Mouse (Mus musculus) neural tube, embryonic 11.5 days (tissue): ENCODE measurements around the gene Ankrd53. TPM values are rescaled to one million over a fixed set of nuclear protein-coding genes. Genes with fewer than 3 reads are reported as not detected.
"Not testable (repeated sequence)": the region's sequence is repeated elsewhere in the genome, so short reads cannot be mapped to it uniquely, and the experiment has no call there.

ENCODE experiments used
- ATAC-seq: fragments of 200-750 bp; cut with Nextera tagmentation; 2 replicates; pipeline ENCODE4 v1.8.0; 2017; ENCODE audit warnings: moderate number of reproducible peaks, mild to moderate bottlenecking, moderate TSS enrichment, moderate library complexity; ENCODE audit not compliant: insufficient read depth, low FRiP score, low TSS enrichment
- DNase-seq: peaks from one replicate; pipeline ENCODE4 v3.0.0-alpha.2; 2015; ENCODE audit warnings: low spot score
- H3K27ac ChIP-seq: fragments of 300-500 bp; sonication (generic); 2 replicates; pipeline ENCODE4 v1.5.1; 2014; ENCODE audit warnings: low read depth, mild to moderate bottlenecking, low read length
- H3K27me3 ChIP-seq: fragments of 300-500 bp; sonication (generic); 2 replicates; pipeline ENCODE4 v1.6.1; 2014; ENCODE audit warnings: mild to moderate bottlenecking, low read length, mixed read lengths; ENCODE audit not compliant: control insufficient read depth, insufficient read depth
- H3K36me3 ChIP-seq: fragments of 300-500 bp; sonication (generic); 2 replicates; pipeline ENCODE4 v1.6.1; 2014; ENCODE audit warnings: mild to moderate bottlenecking, low read length, moderate library complexity, mixed read lengths; ENCODE audit not compliant: control insufficient read depth, insufficient read depth
- H3K4me1 ChIP-seq: fragments of 300-500 bp; sonication (generic); 2 replicates; pipeline ENCODE4 v1.6.1; 2014; ENCODE audit warnings: low read length, mixed read lengths; ENCODE audit not compliant: control insufficient read depth, insufficient read depth
- H3K4me2 ChIP-seq: fragments of 300-500 bp; sonication (generic); 2 replicates; pipeline ENCODE4 v1.6.1; 2014; ENCODE audit warnings: low read depth, mild to moderate bottlenecking, moderate library complexity
- H3K4me3 ChIP-seq: fragments of 300-500 bp; sonication (generic); 2 replicates; pipeline ENCODE4 v1.5.1; 2014; ENCODE audit warnings: low read depth, low read length
- H3K9ac ChIP-seq: fragments of 300-500 bp; sonication (generic); 2 replicates; pipeline ENCODE4 v1.6.1; 2014; ENCODE audit warnings: mild to moderate bottlenecking, low read length
- H3K9me3 ChIP-seq: fragments of 300-500 bp; sonication (generic); 2 replicates; pipeline ENCODE4 v1.6.1; 2016; ENCODE audit warnings: low read length; ENCODE audit not compliant: control insufficient read depth
- WGBS: fragments of 180-500 bp; shearing (Covaris S2); extraction: QIAGEN DNeasy Blood & Tissue Kit; methylation state at CpG from one replicate; pipeline ENCODE4 v1.1.7; 2014; 5-methylcytosine and 5-hydroxymethylcytosine counted together
- polyA plus RNA-seq: library from polyadenylated mRNA; unstranded; fragments of >200 nt; fragmentation: Nextera tagmentation; extraction: Ambion mirVana; gene quantifications from 2 replicates; pipeline ENCODE4 v1.2.1, GENCODE M21; 2014

Gene Ankrd53
- polyA plus RNA-seq, 1 experiment from 2014 or later = not detected

DNA sequence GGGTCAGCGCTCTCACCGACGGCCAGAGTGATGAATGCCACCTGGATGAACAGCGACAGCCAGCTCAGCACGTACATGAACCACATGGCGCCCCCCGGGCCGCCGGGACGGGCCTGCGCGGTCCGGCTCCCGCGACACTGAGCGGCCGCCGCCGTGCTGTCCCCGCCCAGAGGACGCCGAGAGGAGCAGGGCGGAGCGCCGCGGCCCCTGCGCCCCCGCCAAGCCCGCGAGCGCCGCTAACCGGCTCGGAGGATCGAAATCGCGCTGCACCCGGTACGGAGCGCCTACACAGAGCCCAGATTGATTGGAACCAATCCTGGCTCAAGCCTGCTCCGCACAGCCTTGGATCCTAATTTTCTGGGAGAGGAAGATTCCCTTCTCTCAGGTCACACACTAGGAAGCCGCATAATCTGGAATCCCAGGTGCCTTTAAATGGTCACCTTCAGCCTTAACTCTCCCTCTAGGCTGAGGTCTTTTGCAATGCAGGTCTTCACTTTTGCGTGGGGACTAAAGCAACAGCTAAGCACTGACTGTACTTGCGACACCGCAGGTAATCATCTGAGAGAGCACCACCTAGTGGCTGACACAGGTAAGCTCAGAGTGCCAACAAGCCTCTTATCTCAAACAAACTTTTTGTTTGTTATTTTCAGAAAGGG lies 13.3 kb downstream of the Ankrd53 start, which contains the start of gene Tex261:
Gene Tex261 (minus strand): TSS at position 176 of the 656 bp plus-strand sequence.
- peak; percentile 90 for ATAC-seq
- DNase-seq = peak; percentile 93
- Histone ChIP-seq H3K27ac (peak within 1 kb of the TSS; percentile 75), H3K36me3 (peaks cover 2% of the 10 kb centered on the region; the same call in 1 of the 2 replicates), H3K4me3 (peak within 1 kb of the TSS; percentile 91), H3K9me3 (no peaks in the 10 kb centered on the region), H3K9ac (peak within 1 kb of the TSS; percentile 92), H3K4me1 (peaks cover 11% of the 10 kb centered on the region), H3K27me3 (no peaks in the 10 kb centered on the region), H3K4me2 (peak within 1 kb of the TSS; percentile 81)
- WGBS = under 1% methylated on average over 43 of the region's 45 CpGs

DNA sequence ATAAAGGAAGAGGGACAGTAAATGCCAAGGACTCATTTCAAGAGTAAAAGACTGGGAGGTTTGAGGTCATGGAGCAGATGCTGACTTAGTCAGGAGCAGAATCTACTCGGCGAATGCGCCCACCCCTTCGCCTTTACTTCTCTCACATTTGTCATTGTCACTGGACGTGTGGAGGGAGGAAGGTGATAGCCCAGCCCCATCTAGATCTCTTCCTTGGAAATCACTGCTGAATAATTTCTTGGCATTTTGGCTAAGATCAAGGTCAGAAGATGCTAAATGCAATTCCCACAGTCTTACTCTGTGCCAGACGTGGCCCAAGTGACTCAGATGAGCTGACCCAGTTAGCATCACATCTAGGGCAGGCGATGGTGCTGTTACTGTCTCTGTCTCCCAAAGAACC lies 15.9 kb downstream of the Ankrd53 start:
- H3K9ac ChIP-seq = no peak overlapping the region
- ATAC-seq (no peak), DNase-seq (no peak)
- no peaks in the 10 kb centered on the region for H3K9me3 ChIP-seq
- peaks cover 11% of the 10 kb centered on the region for H3K4me1 ChIP-seq
- H3K4me3 ChIP-seq = no peak overlapping the region
- no peak overlapping the region for H3K4me2 ChIP-seq
- H3K27ac ChIP-seq = no peak overlapping the region
- WGBS = 79% methylated on average over 7 of the region's 7 CpGs
- no peaks in the 10 kb centered on the region for H3K36me3 ChIP-seq
- H3K27me3 ChIP-seq = no peaks in the 10 kb centered on the region

DNA sequence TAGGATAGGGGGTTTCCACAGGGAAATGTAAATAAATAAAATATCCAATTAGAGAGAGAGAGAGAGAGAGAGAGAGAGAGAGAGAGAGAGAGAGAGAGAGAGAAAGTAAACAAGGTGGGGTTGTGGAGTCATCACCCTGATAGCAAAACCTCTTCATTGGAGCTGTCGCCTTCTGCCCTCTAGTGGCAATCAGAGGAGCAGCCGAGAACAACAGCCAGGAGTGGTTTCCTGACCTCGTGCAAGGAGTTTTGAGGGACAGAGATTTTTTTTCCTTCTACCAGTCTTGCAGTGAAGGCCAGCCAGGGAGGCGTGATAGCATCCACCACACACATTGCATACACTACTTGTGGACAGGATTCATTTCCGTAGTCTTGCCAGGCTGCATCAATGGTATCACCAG lies 16.6 kb downstream of the Ankrd53 start:
- Histone ChIP-seq H3K27me3 (no peaks in the 10 kb centered on the region), H3K4me1 (peaks cover 9% of the 10 kb centered on the region), H3K9ac (no peak overlapping the region), H3K4me3 (no peak overlapping the region), H3K9me3 (no peaks in the 10 kb centered on the region), H3K36me3 (no peaks in the 10 kb centered on the region), H3K4me2 (no peak overlapping the region), H3K27ac (no peak overlapping the region)
- ATAC-seq (no peak), DNase-seq (no peak)
- 3% methylated on average over 5 of the region's 5 CpGs for WGBS

DNA sequence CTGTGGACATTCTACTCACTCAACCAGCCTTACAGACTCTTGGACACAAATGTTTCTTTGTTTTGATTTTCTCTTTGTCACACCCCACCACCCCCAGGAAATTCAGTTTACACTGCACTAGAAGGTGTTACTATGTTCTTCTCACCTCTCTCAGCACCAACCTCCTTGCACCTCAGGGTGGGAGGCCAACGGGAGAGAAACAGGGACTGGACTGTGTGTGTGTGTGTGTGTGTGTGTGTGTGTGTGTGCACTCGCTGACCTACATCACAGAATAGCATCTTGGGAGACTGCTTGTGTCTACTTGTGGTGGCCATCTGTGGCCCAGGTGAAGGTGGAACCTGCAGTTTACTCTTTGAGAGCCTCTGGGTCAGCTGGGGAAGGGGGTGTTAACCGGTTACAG lies 24.0 kb downstream of the Ankrd53 start:
- Histone ChIP-seq H3K27me3 (no peaks in the 10 kb centered on the region), H3K9me3 (no peaks in the 10 kb centered on the region), H3K9ac (no peak overlapping the region), H3K4me2 (no peak overlapping the region), H3K36me3 (no peaks in the 10 kb centered on the region), H3K27ac (no peak overlapping the region), H3K4me1 (no peaks in the 10 kb centered on the region; the same call in 1 of the 2 replicates), H3K4me3 (no peak overlapping the region)
- DNase-seq (no peak), ATAC-seq (no peak)
- WGBS = 79% methylated on average over 3 of the region's 3 CpGs

DNA sequence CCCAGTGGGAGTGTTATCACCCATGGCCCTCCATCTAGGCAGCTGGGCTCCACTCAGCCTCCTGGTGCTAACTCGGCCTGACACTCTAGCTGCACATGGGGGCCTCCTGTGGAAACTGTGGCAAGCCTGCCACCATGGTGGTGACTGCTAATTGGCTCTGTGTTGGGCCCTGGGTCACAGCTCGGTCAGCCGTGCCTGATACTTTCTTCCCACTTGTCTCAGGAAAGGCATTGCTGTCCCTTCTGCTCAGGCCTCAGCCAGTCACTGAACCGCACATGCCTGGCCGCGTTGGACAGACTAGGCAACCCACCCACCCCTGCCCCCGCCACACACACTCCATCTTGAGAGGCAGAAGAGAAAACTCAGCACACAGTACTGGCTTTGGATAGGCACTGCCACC lies 26.1 kb downstream of the Ankrd53 start:
- Histone ChIP-seq H3K27ac (0 out of 2 replicates have a peak overlapping the region, but pooled peaks have one; percentile 20), H3K9ac (peak overlapping the region; percentile 35; the same call in 1 of the 2 replicates), H3K27me3 (no peaks in the 10 kb centered on the region), H3K4me1 (no peaks in the 10 kb centered on the region; the same call in 1 of the 2 replicates), H3K36me3 (no peaks in the 10 kb centered on the region), H3K9me3 (no peaks in the 10 kb centered on the region), H3K4me3 (no peak overlapping the region), H3K4me2 (no peak overlapping the region)
- WGBS = 44% methylated on average over 7 of the region's 7 CpGs
- peak; percentile 68 for ATAC-seq
- peak; percentile 67 for DNase-seq

DNA sequence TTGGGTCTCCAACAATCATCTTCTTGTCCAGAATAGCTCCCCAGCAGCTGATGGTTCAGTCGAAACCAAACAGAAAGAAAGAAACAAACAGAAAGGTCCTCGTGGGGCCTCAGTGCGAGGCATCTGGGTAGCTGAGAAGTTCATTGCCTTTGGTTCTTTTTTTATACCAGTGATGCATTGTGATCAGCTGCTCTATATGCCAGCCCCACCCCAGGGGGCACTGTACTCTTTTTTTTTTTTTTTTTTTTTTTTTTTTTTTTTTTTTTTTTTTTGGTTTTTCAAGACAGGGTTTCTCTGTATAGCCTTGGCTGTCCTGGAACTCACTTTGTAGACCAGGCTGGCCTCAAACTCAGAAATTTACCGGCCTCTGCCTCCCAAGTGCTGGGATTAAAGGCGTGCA lies 28.1 kb downstream of the Ankrd53 start:
- H3K27ac ChIP-seq, H3K36me3 ChIP-seq, H3K4me3 ChIP-seq, H3K27me3 ChIP-seq, DNase-seq, H3K4me1 ChIP-seq, H3K9me3 ChIP-seq, ATAC-seq, H3K4me2 ChIP-seq, H3K9ac ChIP-seq: not testable (repeated sequence)
- WGBS = 71% methylated on average over 5 of the region's 5 CpGs

DNA sequence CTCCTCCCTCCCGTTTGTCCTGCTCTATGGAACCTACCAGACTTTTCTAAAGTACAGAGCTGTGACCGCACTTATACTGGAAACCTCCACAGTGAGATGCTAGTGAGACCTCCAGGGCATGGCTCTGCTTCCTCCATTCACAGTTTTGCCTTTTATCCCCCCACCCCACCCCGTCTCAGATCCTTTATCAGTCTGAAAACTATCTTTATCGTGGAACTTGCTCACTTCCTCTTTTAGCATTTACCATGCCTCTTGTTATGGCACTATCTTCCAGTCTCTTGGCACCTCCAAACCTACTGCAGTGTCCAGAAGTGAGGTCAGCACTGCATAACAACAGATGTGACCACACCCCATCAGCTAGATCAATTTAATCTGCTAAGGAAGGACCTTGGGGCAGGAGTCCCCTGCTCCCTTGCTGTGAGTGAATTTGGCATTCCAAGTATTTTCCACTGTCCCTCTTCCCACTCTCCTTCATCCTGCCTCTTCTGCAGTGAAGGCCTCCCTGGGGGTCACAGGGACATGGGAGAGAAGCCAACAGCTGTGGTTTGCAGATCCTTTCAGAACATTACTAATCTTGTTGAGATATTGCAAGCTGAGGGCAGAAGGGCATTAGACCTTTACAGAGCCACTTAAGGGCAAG lies 28.9 kb downstream of the Ankrd53 start:
- Histone ChIP-seq H3K4me3 (no peak overlapping the region), H3K27ac (no peak overlapping the region), H3K36me3 (no peaks in the 10 kb centered on the region), H3K4me1 (peaks cover 7% of the 10 kb centered on the region; the same call in 1 of the 2 replicates), H3K27me3 (no peaks in the 10 kb centered on the region), H3K4me2 (no peak overlapping the region), H3K9me3 (no peaks in the 10 kb centered on the region), H3K9ac (no peak overlapping the region)
- no peak for DNase-seq
- ATAC-seq = no peak
- WGBS = 75% methylated on average over 4 of the region's 4 CpGs

DNA sequence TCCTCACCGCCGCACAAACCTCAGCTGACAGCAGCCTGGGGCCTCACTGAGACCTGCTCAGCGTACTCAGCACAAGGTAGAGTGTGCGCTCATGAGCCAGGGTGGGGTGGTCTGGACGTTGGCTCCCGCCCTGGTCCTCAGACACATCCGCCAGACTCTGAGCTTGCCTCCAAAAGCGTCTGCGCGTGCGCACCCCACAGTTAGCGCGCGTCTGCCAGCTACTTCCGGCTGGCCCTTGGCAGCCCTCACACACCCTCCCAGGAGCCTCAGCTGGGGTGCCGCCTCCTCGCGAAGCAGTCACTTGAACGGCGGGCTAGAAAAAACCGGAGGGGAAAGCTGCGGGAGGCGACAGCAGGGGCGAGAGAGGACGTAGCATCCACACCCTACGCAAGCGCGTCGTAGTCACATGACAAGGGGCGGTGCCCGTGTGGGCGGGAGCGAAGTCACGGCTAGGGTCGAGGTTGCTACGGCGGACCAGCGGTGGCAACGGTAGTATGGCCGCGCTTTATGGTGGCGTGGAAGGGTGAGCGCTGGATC lies 32.4 kb downstream of the Ankrd53 start, which contains the start of gene Nagk:
Gene Nagk (plus strand): TSS at position 223 of the 537 bp plus-strand sequence.
- ATAC-seq (peak; percentile 97), DNase-seq (peak; percentile 92)
- Histone ChIP-seq H3K4me2 (peak within 1 kb of the TSS; percentile 91), H3K27ac (peak within 1 kb of the TSS; percentile 89), H3K4me3 (peak within 1 kb of the TSS; percentile 62), H3K4me1 (0 out of 2 replicates have a peak, but pooled peaks cover 7% of the 10 kb centered on the region), H3K9me3 (no peaks in the 10 kb centered on the region), H3K36me3 (no peaks in the 10 kb centered on the region), H3K9ac (peak within 1 kb of the TSS; percentile 81), H3K27me3 (no peaks in the 10 kb centered on the region)
- under 1% methylated on average over 43 of the region's 43 CpGs for WGBS
